Mouse (Mus musculus): ENCODE measurements around the gene Coro6. TPM values are rescaled to one million over a fixed set of nuclear protein-coding genes. Genes with fewer than 3 reads are reported as not detected.
A peak's percentile ranks its signal among the peaks of the same experiment; 100 is the strongest.

Coro6 gene
- polyA plus RNA-seq, 1 experiment from 2014 or later: 1.3 TPM

GRCm38 (mm10) chr11:77490451-77490850, 28.2 kb downstream of the Coro6 start:
- Histone ChIP-seq H3K27me3 (ENCODE audit: control insufficient read depth, insufficient read depth, low read depth, low read length) (no peaks in the 10 kb centered on the region), H3K9ac (ENCODE audit: low read length) (no peak overlapping the region), H3K27ac (ENCODE audit: low read length) (no peak overlapping the region; the same call in 1 of the 2 replicates), H3K9me3 (ENCODE audit: control insufficient read depth, low read length) (no peaks in the 10 kb centered on the region), H3K4me1 (replicated peaks; ENCODE audit: control insufficient read depth, insufficient read depth, low read length) (peaks cover 63% of the 10 kb centered on the region), H3K36me3 (ENCODE audit: control insufficient read depth, insufficient read depth, low read length) (no peaks in the 10 kb centered on the region), H3K4me3 (ENCODE audit: low read length) (no peak overlapping the region), H3K4me2 (ENCODE audit: low read depth, low read length) (peak overlapping the region; percentile 95; the same call in 1 of the 2 replicates)
- 71% methylated on average over 6 of the region's 6 CpGs for WGBS
- ATAC-seq (ENCODE audit: low read depth): no peak

- H3K36me3 ChIP-seq (ENCODE audit: control insufficient read depth, insufficient read depth, low read length): no peaks in the 10 kb centered on the region
- H3K27me3 ChIP-seq (ENCODE audit: control insufficient read depth, insufficient read depth, low read depth, low read length): no peaks in the 10 kb centered on the region
- peak; percentile 73 for ATAC-seq (ENCODE audit: low read depth)
- peak overlapping the region; percentile 88 for H3K4me3 ChIP-seq (ENCODE audit: low read length)
- H3K27ac ChIP-seq (ENCODE audit: low read length): peak overlapping the region; percentile 87
- peak overlapping the region; percentile 29 for H3K9ac ChIP-seq (ENCODE audit: low read length)
- 2% methylated on average over 13 of the region's 13 CpGs for WGBS
- peaks cover 59% of the 10 kb centered on the region for H3K4me1 ChIP-seq (replicated peaks; ENCODE audit: control insufficient read depth, insufficient read depth, low read length)
- no peaks in the 10 kb centered on the region for H3K9me3 ChIP-seq (ENCODE audit: control insufficient read depth, low read length)
- peak overlapping the region; percentile 88 for H3K4me2 ChIP-seq (ENCODE audit: low read depth, low read length)
These were observed 28.9 kb downstream of the Coro6 start for GRCm38 (mm10) chr11:77491123-77491501.

GRCm38 (mm10) chr11:77491502-77492291, 29.5 kb downstream of the Coro6 start:
- Histone ChIP-seq H3K27me3 (ENCODE audit: control insufficient read depth, insufficient read depth, low read depth, low read length) (no peaks in the 10 kb centered on the region), H3K9me3 (ENCODE audit: control insufficient read depth, low read length) (no peaks in the 10 kb centered on the region), H3K27ac (ENCODE audit: low read length) (peak overlapping the region; percentile 87), H3K4me3 (ENCODE audit: low read length) (peak overlapping the region; percentile 88), H3K4me1 (replicated peaks; ENCODE audit: control insufficient read depth, insufficient read depth, low read length) (peaks cover 61% of the 10 kb centered on the region), H3K9ac (ENCODE audit: low read length) (peak overlapping the region; percentile 85), H3K4me2 (ENCODE audit: low read depth, low read length) (peak overlapping the region; percentile 88), H3K36me3 (ENCODE audit: control insufficient read depth, insufficient read depth, low read length) (no peaks in the 10 kb centered on the region)
- under 1% methylated on average over 23 of the region's 23 CpGs for WGBS
- peak; percentile 77 for ATAC-seq (ENCODE audit: low read depth)

DNA sequence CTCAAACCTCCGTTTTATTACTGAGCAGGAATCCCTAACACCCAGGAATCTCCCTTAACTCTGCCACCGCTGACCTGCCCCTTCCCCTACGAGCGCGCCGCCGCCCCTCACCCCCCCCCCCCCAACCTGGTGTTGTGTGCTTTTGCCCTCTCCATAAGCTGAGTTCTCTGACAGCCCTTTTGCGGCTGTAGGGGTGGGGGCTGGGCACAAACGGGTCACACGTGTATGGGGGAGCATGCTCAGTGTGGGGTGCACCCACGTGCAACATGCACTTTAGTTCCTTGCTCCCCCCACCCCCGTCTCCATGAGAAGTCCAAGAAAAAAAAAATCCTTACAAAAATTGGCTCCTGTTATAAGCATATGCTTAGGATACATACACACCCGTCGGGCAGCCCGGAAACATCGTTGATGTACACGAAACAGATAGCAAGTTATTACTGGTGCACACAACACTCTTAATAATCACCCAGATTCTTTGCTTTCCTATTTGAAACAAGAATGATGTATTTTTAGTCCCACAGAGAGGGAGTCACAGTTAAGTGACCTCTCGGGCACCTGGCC, 30.2 kb downstream of the Coro6 start:
- peak overlapping the region; percentile 87 for H3K27ac ChIP-seq (ENCODE audit: low read length)

DNA sequence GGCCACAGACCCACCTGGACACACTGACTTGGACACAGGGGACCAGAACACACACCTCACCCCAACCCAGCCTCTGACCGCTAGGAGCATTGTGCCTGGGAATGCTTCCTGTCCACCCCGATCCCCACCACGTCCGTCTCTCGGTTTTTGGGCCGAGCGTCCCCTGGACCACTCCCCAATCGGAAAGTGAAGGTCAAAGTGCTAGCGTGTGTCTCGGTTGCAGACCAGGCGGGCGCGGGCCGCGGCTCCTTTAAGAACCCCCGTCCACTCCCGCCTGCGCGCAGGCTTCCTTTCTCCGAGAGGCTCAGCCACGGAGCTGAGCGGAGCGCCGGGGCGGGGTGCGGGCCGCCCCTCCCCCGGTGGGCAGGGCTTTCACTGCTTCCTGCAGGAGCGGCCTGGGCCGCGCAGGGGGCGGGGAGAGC, 30.7 kb downstream of the Coro6 start:
- no peaks in the 10 kb centered on the region for H3K9me3 ChIP-seq (ENCODE audit: control insufficient read depth, low read length)
- H3K4me3 ChIP-seq (ENCODE audit: low read length): peak overlapping the region; percentile 88
- H3K9ac ChIP-seq (ENCODE audit: low read length): peak overlapping the region; percentile 85
- ATAC-seq (ENCODE audit: low read depth): peak; percentile 74
- peak overlapping the region; percentile 87 for H3K27ac ChIP-seq (ENCODE audit: low read length)
- peaks cover 62% of the 10 kb centered on the region for H3K4me1 ChIP-seq (replicated peaks; ENCODE audit: control insufficient read depth, insufficient read depth, low read length)
- peak overlapping the region; percentile 88 for H3K4me2 ChIP-seq (ENCODE audit: low read depth, low read length)
- H3K27me3 ChIP-seq (ENCODE audit: control insufficient read depth, insufficient read depth, low read depth, low read length): no peaks in the 10 kb centered on the region
- no peaks in the 10 kb centered on the region for H3K36me3 ChIP-seq (ENCODE audit: control insufficient read depth, insufficient read depth, low read length)
- WGBS: under 1% methylated on average over 21 of the region's 32 CpGs

More for the DNA sequence above, 30.2 kb downstream of the Coro6 start:
- no peaks in the 10 kb centered on the region for H3K9me3 ChIP-seq (ENCODE audit: control insufficient read depth, low read length)
- no peaks in the 10 kb centered on the region for H3K27me3 ChIP-seq (ENCODE audit: control insufficient read depth, insufficient read depth, low read depth, low read length)
- no peaks in the 10 kb centered on the region for H3K36me3 ChIP-seq (ENCODE audit: control insufficient read depth, insufficient read depth, low read length)
- WGBS: under 1% methylated on average over 18 of the region's 18 CpGs
- ATAC-seq (ENCODE audit: low read depth): no peak
- peak overlapping the region; percentile 88 for H3K4me3 ChIP-seq (ENCODE audit: low read length)
- peak overlapping the region; percentile 85 for H3K9ac ChIP-seq (ENCODE audit: low read length)
- H3K4me2 ChIP-seq (ENCODE audit: low read depth, low read length): peak overlapping the region; percentile 88
- H3K4me1 ChIP-seq (replicated peaks; ENCODE audit: control insufficient read depth, insufficient read depth, low read length): peaks cover 61% of the 10 kb centered on the region

GRCm38 (mm10) chr11:77493512-77494343, 31.5 kb downstream of the Coro6 start, which contains the start of gene Git1:
Gene Git1, plus strand, starts transcription at chr11:77493562.
- peaks cover 62% of the 10 kb centered on the region for H3K4me1 ChIP-seq (replicated peaks; ENCODE audit: control insufficient read depth, insufficient read depth, low read length)
- ATAC-seq (ENCODE audit: low read depth): peak; percentile 1; the same call in 1 of the 2 replicates
- under 1% methylated on average over 55 of the region's 74 CpGs for WGBS
- H3K9ac ChIP-seq (ENCODE audit: low read length): peak within 1 kb of the TSS; percentile 85
- H3K27me3 ChIP-seq (ENCODE audit: control insufficient read depth, insufficient read depth, low read depth, low read length): no peaks in the 10 kb centered on the region
- H3K9me3 ChIP-seq (ENCODE audit: control insufficient read depth, low read length): no peaks in the 10 kb centered on the region
- H3K4me3 ChIP-seq (ENCODE audit: low read length): peak within 1 kb of the TSS; percentile 88
- peak within 1 kb of the TSS; percentile 95 for H3K4me2 ChIP-seq (ENCODE audit: low read depth, low read length)
- peak within 1 kb of the TSS; percentile 87 for H3K27ac ChIP-seq (ENCODE audit: low read length)
- H3K36me3 ChIP-seq (ENCODE audit: control insufficient read depth, insufficient read depth, low read length): no peaks in the 10 kb centered on the region

DNA sequence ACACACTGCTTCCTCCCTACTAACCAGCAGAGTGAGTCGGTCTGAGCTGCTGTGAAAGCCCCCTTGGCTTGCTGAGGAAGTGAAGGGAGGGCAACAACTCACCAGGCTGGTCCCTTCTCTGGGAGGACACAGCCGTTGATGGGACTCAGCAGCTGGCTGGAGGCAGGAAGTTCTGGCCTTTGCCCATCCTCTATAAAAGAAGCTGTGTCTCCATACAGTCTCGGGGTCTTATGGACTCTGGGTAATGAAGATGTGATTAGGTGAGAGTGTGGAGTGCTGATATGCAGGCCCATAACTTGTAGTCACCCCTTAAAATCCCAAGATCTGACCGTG, 32.1 kb downstream of the Coro6 start:
- peaks cover 58% of the 10 kb centered on the region for H3K4me1 ChIP-seq (replicated peaks; ENCODE audit: control insufficient read depth, insufficient read depth, low read length)
- H3K4me3 ChIP-seq (ENCODE audit: low read length): peak overlapping the region; percentile 88
- H3K36me3 ChIP-seq (ENCODE audit: control insufficient read depth, insufficient read depth, low read length): no peaks in the 10 kb centered on the region
- peak overlapping the region; percentile 62 for H3K27ac ChIP-seq (ENCODE audit: low read length)
- H3K4me2 ChIP-seq (ENCODE audit: low read depth, low read length): peak overlapping the region; percentile 95
- H3K9me3 ChIP-seq (ENCODE audit: control insufficient read depth, low read length): no peaks in the 10 kb centered on the region
- no peak for ATAC-seq (ENCODE audit: low read depth)
- peak overlapping the region; percentile 85 for H3K9ac ChIP-seq (ENCODE audit: low read length)
- WGBS: 18% methylated on average over 4 of the region's 4 CpGs
- no peaks in the 10 kb centered on the region for H3K27me3 ChIP-seq (ENCODE audit: control insufficient read depth, insufficient read depth, low read depth, low read length)

GRCm38 (mm10) chr11:77494782-77495181, 32.6 kb downstream of the Coro6 start:
- H3K27ac ChIP-seq (ENCODE audit: low read length): no peak overlapping the region; the same call in 1 of the 2 replicates
- peak overlapping the region; percentile 85 for H3K9ac ChIP-seq (ENCODE audit: low read length)
- peak overlapping the region; percentile 88 for H3K4me3 ChIP-seq (ENCODE audit: low read length)
- peaks cover 3% of the 10 kb centered on the region; the same call in 1 of the 2 replicates for H3K36me3 ChIP-seq (ENCODE audit: control insufficient read depth, insufficient read depth, low read length)
- no peaks in the 10 kb centered on the region for H3K9me3 ChIP-seq (ENCODE audit: control insufficient read depth, low read length)
- ATAC-seq (ENCODE audit: low read depth): no peak
- WGBS: 55% methylated on average over 6 of the region's 6 CpGs
- peak overlapping the region; percentile 95 for H3K4me2 ChIP-seq (ENCODE audit: low read depth, low read length)
- H3K4me1 ChIP-seq (replicated peaks; ENCODE audit: control insufficient read depth, insufficient read depth, low read length): peaks cover 58% of the 10 kb centered on the region
- H3K27me3 ChIP-seq (ENCODE audit: control insufficient read depth, insufficient read depth, low read depth, low read length): no peaks in the 10 kb centered on the region

GRCm38 (mm10) chr11:77495507-77495906, 33.3 kb downstream of the Coro6 start:
- peaks cover 55% of the 10 kb centered on the region for H3K4me1 ChIP-seq (replicated peaks; ENCODE audit: control insufficient read depth, insufficient read depth, low read length)
- no peak overlapping the region for H3K27ac ChIP-seq (ENCODE audit: low read length)
- H3K4me2 ChIP-seq (ENCODE audit: low read depth, low read length): no peak overlapping the region
- H3K9ac ChIP-seq (ENCODE audit: low read length): no peak overlapping the region
- H3K4me3 ChIP-seq (ENCODE audit: low read length): no peak overlapping the region
- no peak for ATAC-seq (ENCODE audit: low read depth)
- peaks cover 4% of the 10 kb centered on the region; the same call in 1 of the 2 replicates for H3K36me3 ChIP-seq (ENCODE audit: control insufficient read depth, insufficient read depth, low read length)
- no peaks in the 10 kb centered on the region for H3K9me3 ChIP-seq (ENCODE audit: control insufficient read depth, low read length)
- no peaks in the 10 kb centered on the region for H3K27me3 ChIP-seq (ENCODE audit: control insufficient read depth, insufficient read depth, low read depth, low read length)
